Mouse (Mus musculus): Measurements from ENCODE around the gene Ctdnep1.

GRCm38 (mm10) chr11:70012931-70013330 lies 32.0 kb downstream of the Ctdnep1 start:
- TF ChIP-seq CTCF (IDR thresholded peaks at IDR 0.05; ENCODE audit: borderline replicate concordance, control insufficient read depth, extremely low read depth, insufficient read depth, low read length, poor library complexity): no peak
- no peak for TF ChIP-seq POLR2A (IDR thresholded peaks at IDR 0.05; ENCODE audit: control insufficient read depth, extremely low read depth, insufficient read depth, low read length, poor library complexity)
